Mouse (Mus musculus): Measurements from ENCODE around the gene Mapk1ip1.

- no peak for TF ChIP-seq TAL1 (IDR thresholded peaks at IDR 0.05; ENCODE audit: low read length)
- no peak for TF ChIP-seq GATA1 (IDR thresholded peaks at IDR 0.05; ENCODE audit: low read length)
These were observed 21.6 kb downstream of the Mapk1ip1 start for GRCm38 (mm10) chr7:138824423-138824822.
